Mouse (Mus musculus): Measurements from ENCODE around the gene Sertad2.

GRCm38 (mm10) chr11:20661652-20662051 is 118.6 kb downstream of the Sertad2 start:
- TF ChIP-seq GATA1 (IDR thresholded peaks at IDR 0.05; ENCODE audit: borderline replicate concordance, low read length) (no peak), FLI1 (IDR thresholded peaks at IDR 0.05; ENCODE audit: low read length) (no peak)

Measured in megakaryocyte, embryonic 14.5 days (primary cell).